In genomic region chr14:100437552-100437951, GRCm38 (mm10) we compare ENCODE assay signal across 17 mouse cellular contexts.
"Had no signal": no experiment of that assay in that cellular context is flagged by ENCODE, and none has a peak within 500 bp of the region (broad histone marks: within the 10 kb centered on the region; RNA-seq: fewer than 3 reads in every experiment).

No protein-coding gene starts in this region.

- H3K27ac ChIP-seq: midbrain, embryonic 10.5 days; midbrain, embryonic 12.5 days; neural tube, embryonic 13.5 days; neural tube, embryonic 15.5 days; stomach, embryonic 15.5 days; stomach, postnatal 0 days had no signal

- DNase-seq: lung, adult 18-20 months; lung, embryonic 14.5 days; lung, postnatal 10 days; lung, postnatal 4 days; midbrain, embryonic 14.5 days; retina, postnatal 1 day; right cerebral cortex, postnatal 14 days; thymus, adult 2 months; thymus, postnatal 25 days had no signal

- ATAC-seq: midbrain, embryonic 16.5 days had no signal

- H3K4me2 ChIP-seq: lung, embryonic 14.5 days; midbrain, embryonic 12.5 days; neural tube, embryonic 13.5 days; neural tube, embryonic 15.5 days; stomach, embryonic 15.5 days had no signal

- H3K9me3 ChIP-seq: midbrain, embryonic 10.5 days; midbrain, embryonic 12.5 days; neural tube, embryonic 13.5 days; neural tube, embryonic 15.5 days; stomach, embryonic 15.5 days had no signal

- H3K4me1 ChIP-seq: midbrain, embryonic 10.5 days; midbrain, embryonic 12.5 days; neural tube, embryonic 13.5 days; neural tube, embryonic 15.5 days; stomach, embryonic 15.5 days had no signal

- H3K9ac ChIP-seq: lung, embryonic 14.5 days; midbrain, embryonic 12.5 days; neural tube, embryonic 13.5 days; neural tube, embryonic 15.5 days; stomach, embryonic 15.5 days had no signal

- H3K36me3 ChIP-seq: midbrain, embryonic 10.5 days; midbrain, embryonic 12.5 days; neural tube, embryonic 13.5 days; neural tube, embryonic 15.5 days; stomach, embryonic 15.5 days had no signal

- H3K4me3 ChIP-seq: midbrain, embryonic 10.5 days; midbrain, embryonic 12.5 days; myocyte; neural tube, embryonic 13.5 days; neural tube, embryonic 15.5 days; stomach, embryonic 15.5 days had no signal

- H3K27me3 ChIP-seq: midbrain, embryonic 12.5 days; neural tube, embryonic 13.5 days; neural tube, embryonic 15.5 days; stomach, embryonic 15.5 days had no signal
